Mouse (Mus musculus): Measurements from ENCODE around the gene P4hb. TPM values are rescaled to one million over a fixed set of nuclear protein-coding genes. Genes with fewer than 3 reads are reported as not detected.
"Not testable (repeated sequence)": the region's sequence is repeated elsewhere in the genome, so short reads cannot be mapped to it uniquely, and the experiment has no call there.

P4hb gene
- polyA plus RNA-seq, 1 experiment from 2014 or later, result 418 TPM

DNA sequence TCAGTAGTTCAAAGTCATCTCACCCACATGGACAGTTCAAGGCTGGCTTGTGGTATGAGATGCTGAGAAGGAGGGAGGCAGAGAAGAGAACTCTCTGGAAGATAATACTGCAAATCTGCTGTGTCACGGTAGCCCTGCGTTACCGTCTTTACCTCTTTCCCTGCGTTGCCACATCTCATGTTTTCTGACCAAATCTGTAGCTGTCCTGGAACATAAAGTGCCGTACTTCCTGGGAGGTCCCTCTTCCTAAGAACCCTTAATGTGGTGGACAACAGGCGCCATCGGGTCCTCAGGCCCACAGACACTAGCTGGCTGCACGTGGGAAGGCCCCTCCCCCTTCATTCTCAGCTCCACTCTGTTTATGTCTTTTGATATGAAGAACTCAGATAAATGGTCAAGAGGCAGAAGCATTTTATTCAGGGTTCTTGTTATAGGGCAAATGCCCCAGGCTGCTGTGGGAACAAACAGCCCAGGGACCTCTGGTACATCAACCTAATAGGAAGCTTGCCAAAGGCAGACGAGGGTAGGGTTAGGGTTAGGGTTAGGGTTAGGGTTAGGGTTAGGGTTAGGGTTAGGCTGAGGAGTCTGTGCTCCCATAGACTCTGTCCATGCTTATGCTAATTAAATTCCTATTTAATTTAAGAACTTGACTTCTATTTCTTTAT, 45.2 kb downstream of the P4hb start:
- Histone ChIP-seq H3K4me3 (no peak overlapping the region), H3K9ac (replicated peaks) (no peak overlapping the region), H3K27me3 (peaks cover 54% of the 10 kb centered on the region), H3K36me3 (no peaks in the 10 kb centered on the region), H3K9me3 (no peaks in the 10 kb centered on the region; the same call in 1 of the 2 replicates), H3K4me1 (peaks cover 8% of the 10 kb centered on the region), H3K27ac (replicated peaks) (no peak overlapping the region), H3K4me2 (replicated peaks) (no peak overlapping the region)
- ATAC-seq (ENCODE audit: low FRiP score, low read depth), result no peak
- 86% methylated on average over 9 of the region's 9 CpGs for WGBS

GRCm38 (mm10) chr11:120525959-120526358, 47.1 kb downstream of the P4hb start:
- no peaks in the 10 kb centered on the region for H3K36me3 ChIP-seq
- H3K9me3 ChIP-seq, result no peaks in the 10 kb centered on the region; the same call in 1 of the 2 replicates
- no peak overlapping the region for H3K27ac ChIP-seq (replicated peaks)
- ATAC-seq (ENCODE audit: low FRiP score, low read depth), result no peak
- 76% methylated on average over 2 of the region's 2 CpGs for WGBS
- H3K4me2 ChIP-seq (replicated peaks), result no peak overlapping the region
- H3K27me3 ChIP-seq, result peaks cover 35% of the 10 kb centered on the region
- no peak overlapping the region for H3K4me3 ChIP-seq
- no peak overlapping the region for H3K9ac ChIP-seq (replicated peaks)
- H3K4me1 ChIP-seq, result peaks cover 8% of the 10 kb centered on the region

DNA sequence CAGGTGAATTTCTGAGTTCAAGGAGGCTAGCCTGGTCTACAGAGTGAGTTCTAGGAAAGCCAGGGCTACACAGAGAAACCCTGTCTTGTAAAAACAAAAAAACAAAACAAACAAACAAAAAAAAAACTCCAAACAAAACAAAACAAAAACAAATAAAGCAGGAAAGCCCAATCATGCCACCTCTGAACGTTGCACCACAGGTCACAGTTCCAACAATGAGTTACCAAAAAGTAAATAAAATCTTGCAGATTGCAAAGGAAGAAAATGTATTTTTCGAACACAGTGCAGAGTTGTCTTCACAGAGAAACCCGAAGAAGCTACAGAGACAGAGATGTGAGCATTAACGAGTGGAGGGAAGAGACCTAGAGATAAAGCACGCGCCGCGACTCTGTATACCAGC, 50.5 kb downstream of the P4hb start:
- H3K4me2 ChIP-seq (replicated peaks), result no peak overlapping the region
- 0 out of 2 replicates have a peak, but pooled peaks cover 7% of the 10 kb centered on the region for H3K27me3 ChIP-seq
- 86% methylated on average over 8 of the region's 8 CpGs for WGBS
- no peak for ATAC-seq (ENCODE audit: low FRiP score, low read depth)
- H3K9ac ChIP-seq (replicated peaks), result no peak overlapping the region
- no peaks in the 10 kb centered on the region; the same call in 1 of the 2 replicates for H3K9me3 ChIP-seq
- H3K36me3 ChIP-seq, result no peaks in the 10 kb centered on the region
- no peak overlapping the region for H3K27ac ChIP-seq (replicated peaks)
- H3K4me1 ChIP-seq, result no peaks in the 10 kb centered on the region
- no peak overlapping the region for H3K4me3 ChIP-seq

DNA sequence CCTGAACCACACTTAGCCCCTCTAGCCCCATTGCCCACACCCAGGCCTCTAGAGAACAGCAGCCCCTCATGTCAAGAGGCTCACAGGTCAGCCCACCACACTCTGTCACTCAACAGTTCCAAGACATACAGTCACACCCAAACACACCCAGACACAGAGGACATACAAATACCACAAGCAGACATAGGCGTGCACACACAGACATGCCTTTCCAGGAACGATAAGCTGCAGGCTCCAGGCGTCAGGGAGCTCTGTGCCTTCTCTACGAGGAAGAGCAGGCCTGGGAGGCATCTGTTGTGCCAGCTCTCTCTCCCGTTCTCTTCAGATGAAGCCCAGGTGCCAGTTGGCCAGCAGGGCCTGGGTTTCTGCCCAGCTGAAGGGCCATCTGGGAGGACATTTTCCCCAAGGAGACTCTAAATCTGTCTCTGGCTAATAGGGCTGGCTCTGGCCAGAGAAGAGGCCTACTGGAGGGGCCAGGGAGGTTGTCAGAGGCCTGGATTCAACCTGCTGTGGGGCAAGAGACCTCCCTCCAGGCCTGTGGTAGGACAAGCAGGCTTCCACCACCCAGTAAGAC, 52.0 kb downstream of the P4hb start:
- Histone ChIP-seq H3K9me3 (no peaks in the 10 kb centered on the region; the same call in 1 of the 2 replicates), H3K9ac (replicated peaks) (no peak overlapping the region), H3K27me3 (peaks cover 12% of the 10 kb centered on the region; the same call in 1 of the 2 replicates), H3K4me1 (no peaks in the 10 kb centered on the region), H3K36me3 (no peaks in the 10 kb centered on the region), H3K4me2 (replicated peaks) (no peak overlapping the region), H3K27ac (replicated peaks) (no peak overlapping the region), H3K4me3 (no peak overlapping the region)
- WGBS, result 85% methylated on average over 5 of the region's 5 CpGs
- ATAC-seq (ENCODE audit: low FRiP score, low read depth), result no peak

- Histone ChIP-seq H3K9ac (replicated peaks) (no peak overlapping the region), H3K4me1 (no peaks in the 10 kb centered on the region), H3K4me2 (replicated peaks) (no peak overlapping the region), H3K27me3 (peaks cover 14% of the 10 kb centered on the region; the same call in 1 of the 2 replicates), H3K36me3 (no peaks in the 10 kb centered on the region), H3K9me3 (no peaks in the 10 kb centered on the region; the same call in 1 of the 2 replicates), H3K4me3 (no peak overlapping the region), H3K27ac (replicated peaks) (no peak overlapping the region)
- WGBS, result 79% methylated on average over 9 of the region's 9 CpGs
- no peak for ATAC-seq (ENCODE audit: low FRiP score, low read depth)
These were observed 52.6 kb downstream of the P4hb start for GRCm38 (mm10) chr11:120520498-120520897.

DNA sequence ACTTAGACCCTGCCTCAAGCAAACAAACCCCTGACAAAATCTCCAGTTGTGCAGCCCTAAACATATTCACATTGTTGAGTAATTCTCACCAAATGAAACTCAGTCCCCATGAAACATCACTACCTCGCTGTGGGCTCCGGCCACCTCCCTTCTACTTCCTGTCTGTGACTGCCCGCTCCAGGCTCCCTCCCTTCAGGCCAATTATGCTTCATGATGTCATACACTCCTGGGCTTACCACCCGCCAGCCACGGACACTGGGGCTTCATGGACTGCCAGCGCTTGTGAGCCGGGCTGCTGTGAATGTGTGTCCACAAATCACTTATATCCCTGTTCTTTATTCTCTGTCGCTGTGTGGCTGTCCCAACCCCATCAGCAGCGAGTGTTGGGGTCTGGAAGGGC, 53.3 kb downstream of the P4hb start:
- H3K4me3 ChIP-seq, result no peak overlapping the region
- no peaks in the 10 kb centered on the region; the same call in 1 of the 2 replicates for H3K9me3 ChIP-seq
- no peak overlapping the region for H3K9ac ChIP-seq (replicated peaks)
- H3K4me2 ChIP-seq (replicated peaks), result no peak overlapping the region
- H3K27me3 ChIP-seq, result peaks cover 14% of the 10 kb centered on the region; the same call in 1 of the 2 replicates
- H3K36me3 ChIP-seq, result no peaks in the 10 kb centered on the region
- no peak overlapping the region for H3K27ac ChIP-seq (replicated peaks)
- H3K4me1 ChIP-seq, result no peaks in the 10 kb centered on the region
- no peak for ATAC-seq (ENCODE audit: low FRiP score, low read depth)
- WGBS, result 61% methylated on average over 9 of the region's 9 CpGs

- ATAC-seq (ENCODE audit: low FRiP score, low read depth), result no peak
- H3K9ac ChIP-seq (replicated peaks), result no peak overlapping the region
- no peak overlapping the region for H3K4me3 ChIP-seq
- no peaks in the 10 kb centered on the region for H3K36me3 ChIP-seq
- no peaks in the 10 kb centered on the region for H3K4me1 ChIP-seq
- no peaks in the 10 kb centered on the region for H3K9me3 ChIP-seq
- H3K4me2 ChIP-seq (replicated peaks), result no peak overlapping the region
- H3K27me3 ChIP-seq, result peaks cover 14% of the 10 kb centered on the region; the same call in 1 of the 2 replicates
- H3K27ac ChIP-seq (replicated peaks), result no peak overlapping the region
- 85% methylated on average over 6 of the region's 6 CpGs for WGBS
These were observed 54.5 kb downstream of the P4hb start for GRCm38 (mm10) chr11:120518558-120518957.

DNA sequence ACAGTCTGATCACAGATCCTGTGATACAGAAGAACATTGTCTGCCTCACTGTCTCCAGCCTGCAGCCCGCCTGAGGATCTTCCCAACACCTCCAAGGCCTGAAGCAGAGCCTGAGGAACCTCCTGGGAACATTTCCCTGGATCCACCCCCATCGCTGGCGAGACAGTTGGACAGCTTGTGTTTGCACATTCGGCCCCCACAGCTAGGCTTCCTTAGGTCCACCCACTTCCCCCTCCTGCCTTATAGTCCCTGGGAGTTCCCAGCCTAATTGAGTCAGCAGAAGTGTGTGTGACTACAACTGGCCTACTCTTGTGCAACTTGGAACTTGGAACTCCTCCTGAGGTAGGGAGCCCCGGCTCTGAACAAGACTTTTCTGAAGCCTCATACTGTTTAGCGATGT, 55.0 kb downstream of the P4hb start:
- WGBS, result 68% methylated on average over 6 of the region's 6 CpGs
- Histone ChIP-seq H3K27me3 (peaks cover 14% of the 10 kb centered on the region; the same call in 1 of the 2 replicates), H3K27ac (replicated peaks) (no peak overlapping the region), H3K4me1 (no peaks in the 10 kb centered on the region), H3K4me2 (replicated peaks) (no peak overlapping the region), H3K4me3 (no peak overlapping the region), H3K36me3 (no peaks in the 10 kb centered on the region), H3K9ac (replicated peaks) (no peak overlapping the region), H3K9me3 (no peaks in the 10 kb centered on the region)
- no peak for ATAC-seq (ENCODE audit: low FRiP score, low read depth)

DNA sequence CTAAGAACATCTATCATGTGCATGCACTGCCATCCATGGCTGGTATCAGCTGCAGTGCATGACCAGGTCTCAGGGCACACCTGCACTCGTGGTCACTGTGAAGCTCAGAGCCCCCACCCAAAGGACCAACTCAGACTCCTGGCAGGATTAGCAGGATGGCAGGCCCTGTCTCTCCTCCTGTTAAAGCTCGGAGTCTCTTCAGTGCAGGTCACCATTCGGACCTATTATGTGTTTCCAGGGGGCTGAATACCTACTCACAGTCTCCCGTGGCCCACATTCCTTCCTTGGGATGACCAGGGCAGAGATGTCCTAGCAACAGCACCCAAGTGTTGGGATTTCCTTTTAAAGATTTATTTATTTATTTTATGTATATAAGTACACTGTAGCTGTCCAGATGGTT, 55.9 kb downstream of the P4hb start:
- no peak for ATAC-seq (ENCODE audit: low FRiP score, low read depth)
- 64% methylated on average over 4 of the region's 4 CpGs for WGBS
- H3K9me3 ChIP-seq, result no peaks in the 10 kb centered on the region

DNA sequence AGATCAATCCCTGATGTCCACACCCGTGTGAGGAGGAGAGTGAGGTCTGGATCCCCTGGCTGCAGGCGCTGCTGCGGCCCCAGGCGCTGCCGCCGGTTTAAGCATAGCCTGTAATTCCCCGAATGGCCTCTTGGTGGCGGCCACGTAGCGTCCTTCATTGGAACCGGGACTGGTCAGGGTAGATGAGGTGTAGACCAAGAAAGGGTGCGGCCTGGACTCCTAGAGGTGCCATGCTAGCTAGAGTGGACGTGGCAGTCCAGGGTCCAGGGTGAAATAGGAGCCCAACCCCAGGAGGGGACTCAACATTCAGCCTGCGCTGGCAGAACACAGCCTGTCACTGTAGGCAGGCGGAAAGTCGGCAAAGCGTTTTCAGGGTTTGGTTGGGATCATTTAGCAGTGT, 57.4 kb downstream of the P4hb start:
- peaks cover 6% of the 10 kb centered on the region for H3K4me1 ChIP-seq
- no peak overlapping the region for H3K9ac ChIP-seq (replicated peaks)
- no peaks in the 10 kb centered on the region for H3K36me3 ChIP-seq
- H3K4me2 ChIP-seq (replicated peaks), result no peak overlapping the region
- H3K4me3 ChIP-seq, result no peak overlapping the region
- WGBS, result 17% methylated on average over 17 of the region's 17 CpGs
- peak; percentile 60; the same call in 1 of the 2 replicates for ATAC-seq (ENCODE audit: low FRiP score, low read depth)
- H3K27ac ChIP-seq (replicated peaks), result no peak overlapping the region
- H3K9me3 ChIP-seq, result no peaks in the 10 kb centered on the region
- H3K27me3 ChIP-seq, result peaks cover 14% of the 10 kb centered on the region; the same call in 1 of the 2 replicates

More for the DNA sequence above, 55.9 kb downstream of the P4hb start:
- H3K36me3 ChIP-seq, result no peaks in the 10 kb centered on the region
- H3K27ac ChIP-seq (replicated peaks), result no peak overlapping the region
- no peak overlapping the region for H3K4me2 ChIP-seq (replicated peaks)
- no peak overlapping the region for H3K9ac ChIP-seq (replicated peaks)
- no peak overlapping the region for H3K4me3 ChIP-seq
- H3K27me3 ChIP-seq, result peaks cover 14% of the 10 kb centered on the region; the same call in 1 of the 2 replicates
- no peaks in the 10 kb centered on the region for H3K4me1 ChIP-seq

GRCm38 (mm10) chr11:120514262-120514661, 58.8 kb downstream of the P4hb start:
- H3K4me1 ChIP-seq, result peaks cover 13% of the 10 kb centered on the region
- H3K36me3 ChIP-seq; H3K27ac ChIP-seq (replicated peaks); H3K9me3 ChIP-seq; H3K27me3 ChIP-seq; ATAC-seq (ENCODE audit: low FRiP score, low read depth); H3K4me2 ChIP-seq (replicated peaks); H3K9ac ChIP-seq (replicated peaks); H3K4me3 ChIP-seq: not testable (repeated sequence)
- WGBS, result 95% methylated on average over 2 of the region's 2 CpGs

DNA sequence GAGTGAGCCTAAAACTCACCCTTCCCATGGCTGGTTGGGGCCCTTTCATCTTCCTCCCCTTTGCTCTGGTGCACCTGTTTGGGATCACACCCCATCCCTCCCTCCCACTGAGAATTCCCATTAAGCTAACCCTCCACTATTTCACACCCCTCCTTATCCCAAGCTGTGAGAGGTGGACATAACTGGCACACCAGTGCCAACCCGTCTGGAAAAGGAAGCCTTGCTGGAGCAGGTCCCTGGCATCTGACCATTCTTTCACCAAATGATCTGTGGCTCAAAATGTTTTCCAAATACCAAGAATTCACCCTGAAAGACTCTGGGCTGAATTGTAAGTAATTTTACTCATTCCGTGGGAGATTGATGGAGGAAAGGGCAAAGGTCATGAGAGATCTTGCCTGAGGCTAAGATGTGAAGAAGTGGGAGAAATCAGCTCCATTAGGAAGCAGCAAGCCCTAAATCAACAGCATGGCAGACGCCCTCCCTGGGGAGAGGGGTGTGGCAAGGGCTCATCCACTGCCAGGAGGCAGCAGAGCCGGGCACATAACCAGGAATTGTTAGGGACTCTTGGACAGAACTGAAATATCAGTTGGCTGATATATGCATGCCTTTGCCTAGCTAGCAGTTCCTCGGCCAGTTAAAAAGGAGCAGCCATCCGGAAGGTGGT, 60.1 kb downstream of the P4hb start:
- Histone ChIP-seq H3K4me2 (replicated peaks) (no peak overlapping the region), H3K4me3 (no peak overlapping the region), H3K9ac (replicated peaks) (no peak overlapping the region), H3K9me3 (no peaks in the 10 kb centered on the region), H3K4me1 (peaks cover 13% of the 10 kb centered on the region), H3K27ac (replicated peaks) (no peak overlapping the region), H3K27me3 (peaks cover 9% of the 10 kb centered on the region; the same call in 1 of the 2 replicates), H3K36me3 (no peaks in the 10 kb centered on the region)
- ATAC-seq (ENCODE audit: low FRiP score, low read depth), result no peak
- WGBS, result 56% methylated on average over 6 of the region's 6 CpGs

Measured in midbrain, embryonic 12.5 days (tissue).